Mouse (Mus musculus): ENCODE results near the gene Gm20547.

Gm20547 gene

DNA sequence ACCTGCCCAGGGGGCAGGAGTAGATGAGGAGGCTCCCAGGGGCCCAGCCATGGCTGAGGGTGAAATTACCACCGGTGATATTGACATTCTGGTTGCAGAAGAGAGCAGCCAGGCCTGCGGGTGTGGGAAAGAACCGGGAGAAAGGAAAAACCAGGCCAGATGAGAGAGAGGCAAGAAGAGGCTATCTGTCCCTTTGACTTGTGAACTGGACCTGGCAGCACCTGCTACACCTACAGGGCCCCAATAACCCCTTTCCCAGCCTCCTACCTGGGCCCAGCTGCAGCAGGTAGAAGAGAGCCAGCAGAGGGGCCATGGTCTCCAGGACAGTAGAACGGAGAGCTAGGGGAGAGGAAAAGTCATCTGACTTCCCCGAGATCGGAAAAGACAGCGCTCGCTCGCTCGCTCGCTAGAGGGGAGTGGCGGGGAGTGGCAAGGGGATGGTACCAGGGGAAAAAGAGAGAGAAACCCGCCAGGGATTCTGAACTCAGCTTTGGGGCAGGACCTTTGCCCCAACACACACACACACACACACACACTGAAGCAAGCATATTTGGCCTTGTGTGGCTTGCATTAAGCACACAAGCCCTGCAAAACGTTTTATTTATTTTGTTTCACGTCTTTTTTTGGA, at the start of gene Gm20547:
Gene Gm20547 (minus strand): TSS at position 360 of the 628 bp plus-strand sequence.
- in situ Hi-C loops (cut with MboI, MseI) = no loop called here

- in situ Hi-C loops (cut with MboI, MseI) = no loop called here
Observed at GRCm38 (mm10) chr17:34931061-34931734, 49.4 kb upstream of the Gm20547 start, which contains the start of gene Neu1. TSS of gene Neu1 (plus strand) at chr17:34931253.

DNA sequence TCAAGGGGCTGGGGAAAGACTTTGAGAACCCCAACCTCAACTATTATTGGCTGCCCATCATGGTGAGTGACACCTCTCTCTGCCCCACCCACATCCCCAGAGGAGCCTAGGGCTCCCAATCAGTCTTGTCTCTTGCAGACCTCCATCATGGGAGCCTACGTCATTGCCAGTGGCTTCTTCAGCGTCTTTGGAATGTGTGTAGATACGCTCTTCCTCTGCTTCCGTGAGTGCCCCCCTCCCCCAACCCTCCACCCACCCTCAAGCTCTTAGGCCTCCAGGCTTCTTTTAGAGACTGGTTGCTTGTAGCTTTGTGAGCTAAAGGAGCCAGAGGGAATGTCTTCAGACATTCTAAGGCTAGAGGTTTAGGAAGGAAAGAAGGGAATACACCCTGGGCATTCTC, 47.0 kb upstream of the Gm20547 start:
- in situ Hi-C loops (cut with MboI, MseI) = no loop called here

GRCm38 (mm10) chr17:34927306-34928019, 45.6 kb upstream of the Gm20547 start:
- in situ Hi-C loops (cut with MboI, MseI) = no loop called here

- in situ Hi-C loops (cut with MboI, MseI) = no loop called here
Observed at GRCm38 (mm10) chr17:34924258-34924657, 42.4 kb upstream of the Gm20547 start.

GRCm38 (mm10) chr17:34922939-34923338, 41.1 kb upstream of the Gm20547 start:
- in situ Hi-C loops (cut with MboI, MseI) = no loop called here

GRCm38 (mm10) chr17:34917188-34917587, 35.3 kb upstream of the Gm20547 start:
- in situ Hi-C loops (cut with MboI, MseI) = no loop called here

DNA sequence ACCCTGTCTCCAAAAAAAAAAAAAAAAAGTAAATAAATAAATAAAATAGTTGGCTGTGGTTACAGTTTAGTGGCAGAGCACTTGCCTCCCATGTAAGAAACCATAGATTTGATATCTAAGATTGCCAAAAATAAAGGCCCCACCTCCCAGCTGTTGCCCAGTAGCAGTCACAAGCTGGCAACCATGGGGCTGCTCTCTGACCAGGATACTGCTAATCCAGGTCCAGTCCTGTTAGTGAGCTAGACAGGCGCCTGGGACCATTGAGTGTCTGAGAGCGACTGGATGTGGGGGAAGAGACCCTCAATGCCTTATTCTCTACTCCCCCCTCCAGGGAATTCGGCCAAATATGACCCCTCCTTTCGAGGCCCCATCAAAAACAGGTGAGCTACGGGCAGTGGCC, 34.5 kb upstream of the Gm20547 start:
- in situ Hi-C loops (cut with MboI, MseI) = no loop called here

GRCm38 (mm10) chr17:34915410-34915831, 33.6 kb upstream of the Gm20547 start:
- in situ Hi-C loops (cut with MboI, MseI) = no loop called here

- in situ Hi-C loops (cut with MboI, MseI) = no loop called here
Observed at GRCm38 (mm10) chr17:34913930-34914665, 32.3 kb upstream of the Gm20547 start, which contains the start of gene Slc44a4. TSS of gene Slc44a4 (plus strand) at chr17:34914466.

GRCm38 (mm10) chr17:34911945-34912351, 30.1 kb upstream of the Gm20547 start:
- in situ Hi-C loops (cut with MboI, MseI) = no loop called here

GRCm38 (mm10) chr17:34910982-34911381, 29.1 kb upstream of the Gm20547 start:
- in situ Hi-C loops (cut with MboI, MseI) = no loop called here

DNA sequence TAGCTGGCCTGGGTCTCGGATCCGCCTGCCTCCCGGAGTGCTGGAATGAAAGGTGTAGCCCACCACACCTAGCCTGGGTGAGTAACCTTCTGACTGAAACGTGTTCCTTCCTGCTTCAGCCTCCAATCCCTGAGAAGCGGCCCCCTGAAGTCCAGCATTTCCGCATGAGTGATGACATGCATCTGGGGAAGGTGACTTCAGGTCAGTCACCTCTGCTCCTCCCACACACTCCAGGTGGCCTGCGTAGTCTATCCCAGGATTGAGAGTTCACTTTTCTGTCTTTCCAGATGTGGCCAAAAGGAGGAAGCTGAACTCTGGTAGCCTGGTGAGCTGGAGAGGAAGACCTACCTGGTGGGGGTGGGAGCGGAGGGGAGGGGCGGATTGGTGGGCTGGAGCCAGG, 21.1 kb upstream of the Gm20547 start:
- in situ Hi-C loops (cut with MboI, MseI) = loop anchor here (10.0 kb wide), 1 partner anchor 968 kb away; no protein-coding TSS in a partner anchor

- in situ Hi-C loops (cut with MboI, MseI) = loop anchor here (10.0 kb wide), 1 partner anchor 967 kb away; no protein-coding TSS in a partner anchor
Observed at GRCm38 (mm10) chr17:34901948-34902347, 20.1 kb upstream of the Gm20547 start.

DNA sequence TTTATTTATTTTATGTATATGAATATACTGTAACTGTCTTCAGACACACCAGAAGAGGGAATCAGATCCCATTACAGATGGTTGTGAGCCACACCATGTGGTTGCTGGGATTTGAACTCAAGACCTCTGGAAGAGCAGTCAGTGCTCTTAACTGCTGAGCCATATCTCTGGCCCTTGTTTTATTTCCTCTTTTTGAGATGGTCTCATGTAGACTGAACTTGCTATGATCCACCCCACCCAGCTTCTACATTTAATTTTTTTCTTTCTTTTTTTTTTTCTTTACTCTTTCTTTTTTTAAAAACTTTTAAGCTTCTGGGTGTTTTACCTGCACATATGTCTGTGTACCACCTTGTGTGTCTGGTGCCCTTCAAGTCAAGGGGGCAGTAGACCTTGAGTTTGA, 19.0 kb upstream of the Gm20547 start:
- in situ Hi-C loops (cut with MboI, MseI) = loop anchor here (10.0 kb wide), 1 partner anchor 966 kb away; no protein-coding TSS in a partner anchor

DNA sequence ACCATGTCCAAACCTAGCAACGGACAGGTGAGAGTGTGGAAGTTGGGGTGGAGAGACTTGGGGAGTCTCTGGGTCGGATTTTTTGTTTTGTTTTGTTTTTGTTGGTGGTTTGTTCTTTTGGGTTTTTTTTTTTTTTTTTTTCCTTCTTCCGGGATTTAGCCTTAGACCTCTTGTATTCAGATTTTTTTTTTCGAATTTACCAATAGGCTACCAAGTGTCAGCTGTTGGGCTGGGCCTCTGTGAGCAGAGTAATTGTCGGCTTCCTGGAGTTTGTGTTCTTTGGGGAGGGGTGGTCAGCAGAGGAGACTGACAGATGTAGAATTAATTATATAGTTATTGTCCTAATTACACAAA, 18.0 kb upstream of the Gm20547 start:
- in situ Hi-C loops (cut with MboI, MseI) = loop anchor here (10.0 kb wide), 1 partner anchor 965 kb away; no protein-coding TSS in a partner anchor

DNA sequence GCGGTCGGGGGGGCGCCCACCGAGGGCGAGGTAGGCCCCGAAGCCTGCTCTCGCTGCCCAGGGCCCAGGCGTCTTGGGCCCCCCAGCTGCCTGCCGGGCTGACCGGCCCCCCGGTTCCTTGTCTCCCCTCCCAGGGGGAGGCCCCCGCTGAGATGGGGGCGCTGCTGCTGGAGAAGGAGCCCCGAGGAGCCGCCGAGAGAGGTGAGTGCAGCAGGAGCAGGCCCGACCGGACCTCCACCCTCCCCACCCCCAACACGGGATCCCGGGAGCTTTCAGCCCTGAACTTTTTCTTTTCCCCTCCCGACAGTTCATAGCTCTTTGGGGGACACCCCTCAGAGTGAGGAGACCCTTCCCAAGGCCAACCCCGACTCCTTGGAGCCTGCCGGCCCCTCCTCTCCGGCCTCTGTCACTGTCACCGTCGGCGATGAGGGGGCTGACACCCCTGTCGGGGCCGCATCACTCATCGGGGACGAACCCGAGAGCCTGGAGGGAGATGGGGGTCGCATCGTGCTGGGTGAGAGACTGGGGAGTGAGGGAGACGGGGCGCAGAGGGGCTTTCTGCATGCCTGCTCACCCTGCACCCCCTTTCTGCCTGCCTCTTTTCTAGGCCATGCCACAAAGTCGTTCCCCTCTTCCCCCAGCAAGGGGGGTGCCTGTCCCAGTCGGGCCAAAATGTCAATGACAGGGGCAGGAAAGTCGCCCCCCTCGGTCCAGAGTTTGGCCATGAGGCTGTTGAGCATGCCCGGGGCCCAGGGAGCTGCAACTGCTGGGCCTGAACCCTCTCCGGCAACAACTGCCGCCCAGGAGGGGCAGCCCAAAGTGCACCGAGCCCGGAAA, 17.4 kb upstream of the Gm20547 start:
- in situ Hi-C loops (cut with MboI, MseI) = no loop called here

- in situ Hi-C loops (cut with MboI, MseI) = no loop called here
Observed at GRCm38 (mm10) chr17:34898706-34899052, 16.8 kb upstream of the Gm20547 start.

- in situ Hi-C loops (cut with MboI, MseI) = no loop called here
Observed at GRCm38 (mm10) chr17:34898160-34898586, 16.3 kb upstream of the Gm20547 start, which contains the start of the genes C2 and Ehmt2. TSS of gene C2 (minus strand) at chr17:34898265. TSS of gene Ehmt2 (plus strand) at chr17:34898469.

GRCm38 (mm10) chr17:34897373-34898159, 15.7 kb upstream of the Gm20547 start:
- in situ Hi-C loops (cut with MboI, MseI) = no loop called here

Measured in regulatory T cell (primary cell).